11 mouse cellular contexts compared by ENCODE assay signal in the genomic region with DNA sequence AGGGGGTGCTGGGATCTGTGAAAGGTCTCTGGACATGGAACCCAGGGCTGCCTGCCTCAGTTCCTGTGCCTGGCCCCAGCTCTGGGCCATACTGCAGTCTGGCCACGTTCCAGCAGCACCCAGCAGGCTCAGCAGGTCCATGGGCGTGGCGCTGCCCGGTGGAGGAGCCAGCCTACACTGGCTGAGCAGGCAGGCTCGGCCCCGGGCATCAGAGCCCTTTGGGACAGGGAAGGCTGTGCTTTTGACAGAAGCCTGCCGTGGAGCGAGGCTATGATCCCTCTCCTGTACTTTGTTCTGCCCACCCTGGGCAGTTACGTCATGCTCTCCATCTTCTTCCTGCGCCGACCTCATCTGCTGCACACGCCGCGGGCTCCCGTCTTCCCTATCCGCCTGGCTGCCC. TPM values are rescaled to one million over a fixed set of nuclear protein-coding genes. Genes with fewer than 3 reads are reported as not detected.
A peak's percentile ranks its signal among the peaks of the same experiment; 100 is the strongest.
DNase-seq lines count a peak whose midpoint lies in the region; ATAC-seq and TF ChIP-seq lines count a peak whose summit lies in the region.
"Had no signal": no experiment of that assay in that cellular context is flagged by ENCODE, and none has a peak within 500 bp of the region (broad histone marks: within the 10 kb centered on the region; RNA-seq: fewer than 3 reads in every experiment).

Gene Gdpd3, plus strand, starts transcription at position 134 of the 400 bp plus-strand sequence.

- ATAC-seq in activated CD4-positive, CD25-positive, alpha-beta regulatory T cell, adult 4 months: no peak
- ATAC-seq in inflammation-experienced regulatory T-cells, adult 6 months: no peak
- ATAC-seq in megakaryocyte progenitor cell, adult 5-6 weeks (replicated peaks; ENCODE audit: poor library complexity): peak; percentile 28; the same call in 1 of the 2 replicates
- ATAC-seq in frontal cortex, adult (ENCODE audit: low TSS enrichment): no peak
- ATAC-seq: Patski had no signal

- no peak for TF ChIP-seq CTCF in lung, adult 2 months (IDR thresholded peaks at IDR 0.05; ENCODE audit: insufficient read depth, low read length)

- WGBS in lung, adult 2 months: 77% methylated on average over 16 of the region's 16 CpGs

- TF ChIP-seq POLR2A in lung, adult 2 months (IDR thresholded peaks at IDR 0.05; ENCODE audit: borderline replicate concordance, extremely low read depth, low read depth, low read length): no peak

- peaks cover 16% of the 10 kb centered on the region for H3K4me1 ChIP-seq in lung, adult 2 months (ENCODE audit: control insufficient read depth, insufficient read depth, low read length)

- no peak for DNase-seq in lung, adult 2 months
- DNase-seq in lung, postnatal 14 days: no peak
- DNase-seq in Muller cell, postnatal 12 days (ENCODE audit: inconsistent ontology term): no peak
- DNase-seq: right cerebral cortex, adult 18-20 months had no signal

- no peak within 1 kb of the TSS for H3K4me3 ChIP-seq in lung, adult 2 months (replicated peaks; ENCODE audit: extremely low read depth, low read depth, low read length)
- H3K4me3 ChIP-seq: layer of hippocampus, adult 2 months; myocyte had no signal

RNA-seq across cellular contexts. Expression of gene Gdpd3, which starts in this region (rescaled TPM):
- polyA plus RNA-seq in lung, adult 2 months (2012; rRNA removed): 18.4 and 35.7 TPM in 2 replicates
- 100 to 1,000 TPM; 144 to 253 TPM for polyA plus RNA-seq in activated CD4-positive, CD25-positive, alpha-beta regulatory T cell, adult 4 months (2017; shearing (Covaris generic))
- polyA plus RNA-seq in inflammation-experienced regulatory T-cells, adult 6 months (2017; shearing (Covaris generic)): 100 to 1,000 TPM in 2 of 3 experiments, 10 to 100 TPM in 1; 97.0 to 604 (median 276) TPM
- 8.4 and 13.3 TPM in 2 replicates for total RNA-seq in megakaryocyte progenitor cell, adult 5-6 weeks (2015)
- total RNA-seq in megakaryocyte progenitor cell, adult 5-6 weeks (2017): 7.1 and 7.7 TPM in 2 replicates
